Mouse (Mus musculus) spleen, postnatal 10 days (tissue): ENCODE data around the gene Agtpbp1.

Experiments
- DNase-seq, 2 experiments: peaks; one replicate each; pipeline ENCODE4 v3.0.0; 2021 to 2022; ENCODE audit warnings: low spot score in 2 of 2

Gene Agtpbp1

DNA sequence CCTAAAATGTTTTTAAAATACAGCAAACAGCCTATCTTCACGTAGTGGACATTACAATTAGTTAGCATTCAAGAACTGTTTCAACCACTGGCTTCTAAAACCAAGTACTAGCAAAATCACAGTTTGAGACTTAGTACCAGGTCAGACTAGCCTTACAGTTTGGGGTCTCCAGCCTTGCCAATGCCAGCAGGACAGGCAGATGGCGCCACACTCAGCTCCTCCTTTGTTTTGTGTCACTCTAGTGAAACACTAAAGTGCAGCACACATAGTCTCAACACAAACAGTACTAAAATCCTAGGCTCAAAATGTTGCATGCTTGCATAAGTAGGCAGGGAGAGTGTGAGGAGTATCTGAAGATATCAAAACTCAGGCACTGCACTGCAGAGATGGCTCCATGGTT is 53.8 kb downstream of the Agtpbp1 start:
- peak in 1 of 2 experiments; percentile 43 for DNase-seq

DNA sequence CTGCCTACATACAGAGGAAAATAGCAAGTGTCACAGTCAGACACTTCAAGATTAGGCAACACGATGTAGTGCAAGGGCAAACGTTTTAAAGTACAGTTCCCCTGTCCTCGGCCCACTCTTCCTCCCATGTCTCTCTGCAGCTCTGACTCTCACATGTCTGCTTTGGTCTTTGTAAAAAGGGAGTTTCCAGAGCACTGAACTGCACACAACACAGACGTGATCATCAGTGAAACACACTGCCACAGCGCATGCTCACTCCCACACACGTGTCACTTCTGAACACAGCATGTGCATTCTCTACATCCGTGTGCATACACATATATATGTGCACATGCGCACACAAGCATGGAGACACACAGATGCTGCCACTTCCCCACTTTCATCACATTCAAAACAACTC is 54.5 kb downstream of the Agtpbp1 start:
- no peak for DNase-seq

DNA sequence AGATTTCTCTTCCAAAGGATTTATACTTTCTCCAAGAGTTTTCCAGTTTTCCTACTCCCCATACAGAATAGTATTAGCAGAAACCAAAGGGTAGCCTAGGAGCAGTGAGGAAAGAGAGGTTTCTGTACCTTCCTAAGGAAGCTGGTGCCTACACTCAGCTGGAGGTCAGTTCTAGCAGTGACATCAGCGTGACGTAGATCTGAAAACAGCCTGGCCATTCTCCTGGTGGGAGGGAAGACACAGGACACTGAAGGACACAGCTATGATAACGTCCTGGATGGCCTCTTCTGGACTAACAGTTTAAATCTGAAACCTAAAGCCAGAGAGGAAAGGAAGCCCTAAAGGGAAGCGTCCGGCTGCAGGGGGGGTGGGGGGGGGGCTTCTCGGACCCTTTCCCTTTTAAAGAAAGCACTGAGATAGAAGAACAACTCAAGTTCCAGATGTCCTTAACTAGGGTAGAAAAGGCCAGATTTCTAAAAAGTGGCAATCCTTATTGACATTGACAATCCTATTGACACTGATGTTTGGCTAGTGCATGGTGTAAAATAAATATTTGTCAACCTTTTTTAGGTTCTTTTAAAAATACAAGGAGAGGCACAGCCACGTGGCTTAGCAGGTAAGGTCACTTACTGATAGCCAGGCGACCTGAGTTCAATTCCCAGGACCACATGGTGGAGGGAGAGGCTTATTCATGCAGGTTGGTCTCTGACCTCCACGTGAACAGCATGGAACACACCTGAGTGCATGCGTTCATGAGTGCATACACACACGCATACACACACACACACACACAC is 63.6 kb downstream of the Agtpbp1 start:
- no peak for DNase-seq

DNA sequence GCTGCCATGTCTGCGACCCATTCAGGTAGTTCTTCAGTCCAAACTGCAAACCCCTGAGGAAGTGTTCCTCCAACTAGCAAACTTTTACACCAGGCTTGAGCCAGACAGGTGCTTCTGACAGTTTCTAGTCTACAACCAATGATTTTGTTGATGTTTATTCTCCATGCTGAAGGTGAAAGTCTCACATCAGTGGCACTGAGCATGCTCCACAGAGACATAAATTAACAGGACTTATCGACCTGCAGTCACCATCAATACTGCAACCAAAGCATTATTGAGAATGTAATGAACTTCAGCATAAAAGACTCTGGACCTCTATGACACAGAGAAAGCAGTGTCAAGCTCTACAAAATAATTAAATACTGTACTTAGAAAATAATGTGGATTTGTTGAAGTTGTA is 64.2 kb downstream of the Agtpbp1 start:
- no peak for DNase-seq

DNA sequence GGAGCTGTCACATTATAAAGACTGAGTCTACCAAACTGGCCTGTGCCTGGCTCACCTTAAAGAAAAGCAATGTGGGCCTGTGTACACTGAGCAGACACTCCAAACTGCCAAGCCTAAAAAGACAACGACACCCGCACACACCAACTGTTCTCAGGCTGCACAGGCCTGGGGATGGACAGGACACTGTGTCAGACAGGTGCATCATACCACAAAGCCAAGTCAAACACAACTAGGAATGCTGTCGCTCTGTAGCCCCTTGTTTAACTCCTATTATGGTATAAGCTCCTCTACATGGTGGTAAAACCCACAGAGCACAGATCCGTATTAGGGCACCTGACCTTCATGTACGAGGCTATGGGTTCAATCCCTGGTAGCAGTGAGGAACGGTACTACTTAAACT is 65.5 kb downstream of the Agtpbp1 start:
- no peak for DNase-seq

DNA sequence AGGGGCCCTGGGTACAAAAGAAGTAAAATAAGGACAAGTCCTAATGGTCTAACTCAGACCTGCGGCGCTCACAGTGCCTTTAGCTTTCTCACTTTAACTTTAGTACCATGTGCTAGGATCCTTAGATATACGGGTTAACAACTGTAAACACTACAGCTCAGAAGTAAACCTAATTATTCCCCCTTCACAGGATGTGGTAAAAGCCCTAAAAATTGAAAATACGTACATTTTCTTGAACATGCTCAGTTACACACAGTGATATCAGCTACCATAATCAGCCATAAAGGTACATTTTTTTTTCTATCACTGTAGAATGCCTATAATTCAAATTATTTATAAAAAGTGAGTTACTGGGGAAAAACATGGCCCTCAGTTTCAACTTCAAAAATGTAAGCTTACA is 67.0 kb downstream of the Agtpbp1 start:
- no peak for DNase-seq

DNA sequence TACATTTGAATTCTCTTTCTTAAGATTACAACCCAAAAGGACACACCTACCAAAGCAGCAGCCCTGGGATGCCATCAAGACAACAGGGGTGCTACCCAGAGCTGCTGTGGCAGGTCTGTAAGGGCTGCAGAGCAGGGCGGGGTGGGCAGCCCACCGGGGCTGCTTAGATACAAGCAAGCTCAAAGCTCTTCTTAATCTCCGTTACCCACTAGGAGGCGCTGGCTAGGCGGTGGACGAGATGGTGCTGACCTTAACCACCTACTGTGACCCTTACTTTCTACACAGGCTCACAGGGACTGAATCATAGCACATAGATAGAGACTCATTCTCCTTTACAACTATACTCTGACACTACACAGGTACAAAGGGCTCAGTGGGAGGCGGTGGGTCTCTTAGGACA is 70.0 kb downstream of the Agtpbp1 start:
- DNase-seq: peak; percentile 24 to 71

DNA sequence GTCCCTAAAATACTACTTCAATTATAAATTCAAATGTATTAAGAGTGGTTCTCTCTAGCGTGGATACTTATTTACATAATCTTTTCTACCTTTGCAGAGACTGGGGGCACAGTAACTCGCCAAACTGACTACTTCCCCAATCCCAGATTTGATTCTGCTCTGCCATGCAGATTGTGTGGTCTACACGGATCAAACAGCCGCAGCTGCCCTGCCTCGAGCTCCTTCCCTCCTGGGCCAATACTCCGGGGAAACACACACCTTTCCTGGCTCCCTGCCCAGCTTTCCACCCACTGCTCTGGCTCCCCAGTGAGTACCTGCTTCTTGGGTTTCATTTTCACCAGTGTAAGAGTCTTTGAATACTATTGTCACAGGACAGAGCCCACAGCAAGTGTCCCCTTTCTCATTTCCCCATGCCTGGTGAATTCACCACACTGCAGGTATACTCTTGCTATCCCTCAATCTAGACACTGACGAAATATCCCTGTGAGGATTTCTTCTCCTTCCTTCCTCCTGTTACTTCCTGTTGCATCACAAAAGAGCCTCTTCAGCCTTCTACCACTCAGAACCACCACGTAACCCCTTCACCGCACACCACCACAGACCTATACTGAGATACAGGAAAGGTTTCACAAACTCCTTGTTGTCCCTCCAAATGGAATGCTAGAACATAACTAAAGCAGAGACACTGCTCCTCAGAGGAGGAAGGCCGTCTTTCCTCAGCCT is 75.2 kb downstream of the Agtpbp1 start:
- DNase-seq: no peak

DNA sequence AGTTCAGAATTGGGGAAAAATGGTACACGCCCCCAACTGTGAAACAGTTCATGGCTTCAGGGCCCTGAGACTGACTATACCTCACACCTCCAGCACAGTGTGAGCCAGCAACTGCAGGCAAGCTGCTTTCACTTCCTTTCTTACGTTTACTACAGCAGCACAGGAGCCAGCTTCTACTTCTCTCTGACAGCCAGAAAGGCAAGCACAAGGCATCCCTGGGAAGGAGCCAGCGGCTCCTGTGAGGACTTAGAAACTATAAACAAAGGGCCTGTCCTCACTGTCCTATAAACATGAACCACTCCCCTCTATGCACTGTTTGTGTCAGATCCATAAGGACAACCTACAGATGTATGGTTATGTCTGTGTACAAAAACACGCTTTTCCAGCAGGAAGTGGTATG is 76.4 kb downstream of the Agtpbp1 start:
- DNase-seq: no peak

DNA sequence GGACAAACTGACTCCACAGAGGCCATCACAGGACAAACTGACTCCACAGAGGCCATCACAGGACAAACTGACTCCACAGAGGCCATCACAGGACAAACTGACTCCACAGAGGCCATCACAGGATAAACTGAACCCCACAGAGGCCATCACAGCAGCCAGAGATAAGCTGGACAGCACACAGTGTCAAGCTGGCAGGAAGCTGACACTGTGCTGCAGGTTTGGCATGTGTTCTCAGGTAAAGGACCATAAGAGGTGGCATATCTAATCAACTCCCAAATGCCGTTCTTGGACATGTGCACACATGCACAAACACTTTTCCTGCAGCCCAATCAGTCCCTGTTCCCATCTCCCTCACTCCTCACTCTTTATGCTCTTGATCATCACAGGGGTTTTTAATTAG is 78.6 kb downstream of the Agtpbp1 start:
- DNase-seq: no peak

DNA sequence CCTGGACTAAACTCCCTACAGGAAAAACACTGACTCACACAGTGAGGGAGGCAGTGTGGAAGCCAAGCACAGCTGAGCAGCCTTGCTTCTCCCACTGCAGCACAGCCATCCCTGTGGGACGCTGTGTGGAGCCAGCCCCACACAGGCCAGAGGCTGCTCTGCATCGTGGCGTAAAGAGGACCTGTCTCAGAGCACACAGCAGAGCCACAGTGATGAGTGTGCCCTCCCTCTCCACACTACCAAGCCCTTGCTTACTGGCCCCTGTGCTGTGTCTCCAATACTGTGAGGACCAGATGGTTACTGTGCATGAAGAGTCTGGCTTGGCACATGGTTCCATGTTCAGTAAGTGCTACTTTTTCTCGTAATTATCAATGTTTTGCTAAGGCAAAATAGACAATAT is 79.2 kb downstream of the Agtpbp1 start:
- no peak for DNase-seq

DNA sequence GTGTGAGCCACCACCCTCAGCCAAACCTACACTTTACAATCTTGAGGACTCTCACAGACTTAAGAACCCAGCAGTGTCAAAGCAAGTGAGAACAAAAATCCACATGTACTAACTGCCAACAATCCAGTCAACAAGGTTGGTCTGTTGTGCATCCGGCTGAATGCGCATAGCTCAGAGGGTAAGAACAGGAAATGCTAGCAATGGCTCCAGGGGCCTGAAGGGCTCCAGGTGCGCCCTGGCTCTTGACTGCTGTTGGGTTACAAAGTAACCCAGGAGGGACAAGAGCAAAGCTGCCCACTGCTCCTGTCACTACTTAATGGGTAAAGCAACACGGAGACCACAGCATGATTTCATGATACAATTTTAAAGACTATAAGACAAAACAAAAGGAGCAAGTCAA is 81.4 kb downstream of the Agtpbp1 start:
- DNase-seq: no peak

DNA sequence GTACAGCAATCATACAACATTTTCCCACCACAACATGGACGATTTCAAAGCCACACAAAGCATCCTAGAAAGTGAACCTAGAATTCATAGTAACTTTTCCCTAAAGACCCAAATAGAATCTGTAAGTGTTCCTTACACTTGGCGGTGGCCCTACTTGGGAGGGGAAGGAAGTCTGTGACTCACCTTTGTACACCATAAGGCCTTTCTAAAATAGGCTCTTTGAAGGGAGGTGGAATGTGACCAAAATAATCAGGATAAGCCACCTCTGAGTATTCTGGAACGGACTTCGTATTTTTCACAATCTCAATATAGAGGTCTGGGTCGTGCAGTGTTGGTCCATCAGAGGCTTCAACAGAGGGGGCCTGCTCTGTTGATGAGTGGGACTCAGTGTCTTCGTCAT is 85.2 kb downstream of the Agtpbp1 start:
- no peak for DNase-seq

DNA sequence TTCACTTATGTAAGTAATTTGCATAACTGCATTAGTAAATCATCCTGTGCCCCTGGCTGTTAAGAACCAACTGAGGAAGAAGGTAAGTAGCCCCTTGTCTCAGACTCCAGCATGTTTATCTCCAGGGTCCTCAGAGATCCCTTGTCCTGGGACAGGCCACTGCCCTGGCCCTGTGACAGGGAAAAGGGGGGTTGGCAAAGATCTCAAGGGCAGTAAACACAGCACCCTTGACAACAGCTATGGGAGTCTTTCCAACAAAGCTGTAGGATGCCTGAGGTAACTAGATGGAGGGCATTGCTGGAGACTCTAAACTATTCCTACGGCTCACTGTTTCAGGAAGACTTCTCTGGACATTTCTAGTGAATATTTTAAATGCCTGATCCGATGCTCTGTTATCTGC is 85.7 kb downstream of the Agtpbp1 start:
- DNase-seq: no peak

DNA sequence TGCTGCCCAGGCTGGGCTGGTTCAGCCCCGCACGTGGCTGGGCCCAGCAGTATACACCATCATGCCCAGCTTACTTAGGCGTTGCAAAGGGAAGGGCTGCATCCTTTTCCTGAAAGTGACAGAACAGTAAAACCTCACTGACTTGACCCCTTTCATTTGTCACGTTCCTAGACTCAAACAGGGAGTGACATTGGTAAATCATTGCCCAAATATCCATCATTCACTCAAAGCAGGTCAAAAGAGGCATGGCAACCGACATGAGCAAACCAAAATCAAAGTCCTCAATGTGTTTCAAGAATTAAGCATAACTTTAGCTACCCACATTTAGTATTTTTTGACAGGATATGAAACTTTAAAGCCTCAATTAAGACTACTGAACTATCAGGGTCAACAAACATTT is 86.8 kb downstream of the Agtpbp1 start:
- DNase-seq: no peak

DNA sequence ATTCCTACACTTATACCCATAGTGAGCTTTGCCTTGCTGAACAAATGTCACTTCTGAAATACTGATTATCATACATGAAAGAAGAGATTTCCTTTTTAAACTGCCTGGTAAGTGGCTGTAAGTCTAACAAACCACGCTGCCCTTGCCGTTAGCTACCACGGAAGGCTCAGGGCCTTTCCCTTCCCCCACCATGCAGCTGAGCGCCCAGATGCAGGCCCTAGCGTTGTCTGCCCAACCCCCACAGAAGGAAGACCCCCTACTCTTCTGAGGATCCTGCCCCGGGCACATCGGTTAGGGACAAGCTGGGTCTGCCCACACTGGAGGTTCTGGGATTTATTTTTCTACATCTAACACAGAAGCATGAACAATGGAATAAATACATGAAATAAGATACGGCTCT is 89.2 kb downstream of the Agtpbp1 start:
- DNase-seq: no peak

DNA sequence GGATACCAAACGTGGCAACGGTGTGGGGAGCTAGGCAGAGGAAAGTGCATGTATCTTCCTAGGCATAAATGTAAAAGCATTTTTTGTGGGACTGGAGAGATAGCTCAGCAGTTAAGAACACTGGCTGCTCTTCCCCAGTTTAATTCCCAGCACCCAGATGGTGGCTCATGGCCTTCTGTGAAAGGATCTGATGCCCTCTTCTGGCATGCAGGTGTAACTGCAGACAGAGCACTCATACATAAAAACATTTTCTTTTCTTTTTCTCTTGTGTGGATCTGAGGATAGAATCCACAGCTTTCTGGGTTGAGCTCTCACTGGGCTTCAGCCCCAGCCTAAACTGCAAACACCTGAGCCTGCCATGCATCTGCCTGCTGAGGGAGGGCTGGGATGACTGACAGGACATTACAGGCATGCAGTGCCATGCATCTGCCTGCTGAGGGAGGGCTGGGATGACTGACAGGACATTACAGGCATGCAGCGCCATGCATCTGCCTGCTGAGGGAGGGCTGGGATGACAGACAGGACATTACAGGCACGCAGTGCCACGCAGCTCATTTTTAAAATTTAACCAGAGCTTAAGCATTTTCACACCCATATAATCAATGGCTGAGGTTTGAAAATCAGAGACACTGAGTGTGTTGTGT is 90.3 kb downstream of the Agtpbp1 start:
- DNase-seq: no peak

DNA sequence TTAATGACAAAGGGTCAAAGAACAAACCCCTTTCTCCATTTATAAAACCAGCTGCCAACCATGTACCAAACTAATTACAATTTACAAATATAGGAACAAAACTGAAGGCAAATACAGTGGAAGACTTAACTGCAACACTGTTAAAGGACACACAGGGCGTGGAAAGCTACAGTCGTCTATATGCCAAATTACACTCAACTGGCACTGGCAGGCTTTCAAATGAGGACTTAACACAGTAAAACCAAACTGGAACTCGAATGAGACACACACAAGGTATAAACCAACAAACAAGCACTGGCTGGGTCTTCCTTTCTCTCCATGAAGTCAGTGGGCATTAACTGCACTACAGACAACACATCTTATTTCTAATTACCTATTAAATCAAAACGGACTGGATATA is 94.3 kb downstream of the Agtpbp1 start:
- DNase-seq: no peak

DNA sequence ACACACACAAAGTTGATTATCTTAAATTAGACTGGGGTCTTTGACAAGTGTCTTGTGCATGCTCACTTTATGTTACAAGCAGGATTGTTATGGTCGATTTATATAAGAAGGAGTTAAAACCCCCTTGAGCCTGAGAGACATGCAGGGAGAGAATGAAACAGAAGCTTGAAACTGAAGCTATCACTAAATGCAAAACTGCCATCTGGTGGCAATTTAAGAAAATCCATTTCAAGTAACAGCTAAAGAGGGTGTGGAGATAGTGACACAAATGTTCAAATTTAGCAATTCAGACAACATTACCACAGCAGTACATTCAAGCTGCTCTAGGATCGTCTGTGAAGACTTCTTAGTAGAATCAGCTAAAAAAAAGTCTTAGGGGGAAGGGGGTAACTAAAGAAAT is 95.9 kb downstream of the Agtpbp1 start:
- no peak for DNase-seq

DNA sequence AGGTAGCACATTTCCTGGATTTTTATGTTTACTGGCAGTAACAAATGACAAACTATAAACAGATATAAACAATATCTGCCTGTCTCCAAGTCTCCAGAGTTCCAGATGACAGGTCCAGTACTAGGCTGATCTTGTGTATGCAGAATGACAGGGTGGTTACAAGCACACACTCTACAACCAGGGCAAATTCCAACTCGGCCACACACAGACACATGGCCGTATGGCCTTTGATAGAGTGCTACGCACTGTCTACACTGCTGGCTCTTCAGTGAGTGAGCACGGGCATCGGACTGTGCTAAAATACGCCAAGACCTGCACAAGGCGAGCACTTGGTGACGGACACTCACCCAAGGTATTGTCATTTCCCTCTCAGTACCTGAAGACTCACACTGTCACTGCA is 97.7 kb downstream of the Agtpbp1 start:
- DNase-seq: no peak

DNA sequence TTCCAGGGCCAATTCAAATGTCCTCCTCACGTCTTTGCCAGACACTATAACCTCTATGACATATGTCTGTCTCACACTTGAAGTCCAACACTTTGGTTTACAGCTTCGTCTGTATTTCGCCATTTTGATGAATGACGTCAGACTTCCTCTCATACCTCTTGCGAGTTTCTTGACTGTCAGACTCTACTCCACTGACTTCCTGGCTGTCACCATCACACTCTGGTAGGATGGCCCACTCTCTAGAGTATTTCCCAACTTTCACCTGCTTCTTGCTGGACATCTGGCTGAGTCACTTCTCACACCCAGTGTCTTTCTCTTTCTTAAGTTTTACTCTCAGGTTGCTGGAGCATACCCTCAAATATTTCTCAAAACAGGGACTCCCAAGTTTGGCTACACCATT is 98.8 kb downstream of the Agtpbp1 start:
- DNase-seq: no peak

DNA sequence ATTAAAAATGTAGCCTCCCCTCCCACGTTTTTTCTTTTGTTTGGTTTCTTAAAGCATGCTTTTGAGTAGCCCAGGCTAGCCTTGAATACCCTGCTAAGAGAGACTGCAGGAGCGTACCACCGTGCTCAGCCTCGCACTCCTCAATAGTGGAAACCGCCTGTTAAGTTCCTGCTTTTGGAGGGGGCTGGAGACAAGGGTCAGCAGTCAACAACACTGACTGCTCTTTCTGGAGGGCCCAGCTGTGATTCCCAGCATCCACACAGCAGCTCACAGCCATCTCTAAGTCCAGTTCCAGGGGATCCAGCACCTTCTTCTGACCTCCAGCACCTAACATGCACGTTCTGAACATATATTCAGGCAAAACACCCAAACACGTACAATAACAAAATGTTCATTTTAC is 99.6 kb downstream of the Agtpbp1 start:
- DNase-seq: no peak

DNA sequence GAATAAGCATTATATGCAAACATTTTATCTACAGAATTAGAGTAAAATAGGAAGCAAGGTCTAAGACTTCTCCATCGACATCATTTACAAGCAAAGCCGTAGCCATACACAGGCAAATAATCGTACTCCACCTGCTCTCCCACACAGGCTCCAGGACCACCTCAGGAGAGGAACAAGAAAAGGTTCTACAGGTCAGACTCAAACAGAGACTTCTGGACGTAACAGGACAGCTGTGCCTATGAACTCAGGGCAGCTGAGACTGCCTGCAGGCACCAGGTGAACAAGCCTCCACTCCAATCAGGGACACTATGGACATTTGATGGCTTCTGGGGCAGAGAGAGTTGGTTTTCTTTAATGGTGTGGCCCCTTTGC is 103.6 kb downstream of the Agtpbp1 start:
- DNase-seq: no peak
